8 mouse cellular contexts compared by ENCODE assay signal in genomic region chr5:64812983-64813304, GRCm38 (mm10). TPM values are rescaled to one million over a fixed set of nuclear protein-coding genes. Genes with fewer than 3 reads are reported as not detected.
DNase-seq lines count a peak whose midpoint lies in the region; ATAC-seq and TF ChIP-seq lines count a peak whose summit lies in the region.

No protein-coding gene starts in this region.

- peak overlapping the region; percentile 98 for H3K27ac ChIP-seq in heart, postnatal 0 days (ENCODE audit: low read depth)
- peak overlapping the region; percentile 91; the same call in 1 of the 2 replicates for H3K27ac ChIP-seq in forebrain, embryonic 12.5 days
- peak overlapping the region; percentile 98 for H3K27ac ChIP-seq in liver, embryonic 16.5 days (ENCODE audit: low read length)

- ATAC-seq in heart, postnatal 0 days (ENCODE audit: insufficient read depth, low read depth) = no peak
- no peak for ATAC-seq in G1E (ENCODE audit: extremely low read depth, insufficient number of reproducible peaks, low FRiP score, poor library complexity, severe bottlenecking)
- no peak for ATAC-seq in forebrain, embryonic 12.5 days (ENCODE audit: low FRiP score)
- no peak for ATAC-seq in liver, embryonic 16.5 days (ENCODE audit: low read depth)
- ATAC-seq in cerebellum, adult (ENCODE audit: insufficient number of reproducible peaks, low FRiP score, low TSS enrichment) = no peak

- no peaks in the 10 kb centered on the region for H3K9me3 ChIP-seq in heart, postnatal 0 days (replicated peaks; ENCODE audit: control insufficient read depth, low read length)
- no peaks in the 10 kb centered on the region for H3K9me3 ChIP-seq in G1E (replicated peaks)
- no peaks in the 10 kb centered on the region for H3K9me3 ChIP-seq in forebrain, embryonic 12.5 days
- H3K9me3 ChIP-seq in liver, embryonic 16.5 days (replicated peaks; ENCODE audit: control insufficient read depth, low read length) = no peaks in the 10 kb centered on the region

- peak overlapping the region; percentile 56; the same call in 1 of the 2 replicates for H3K9ac ChIP-seq in heart, postnatal 0 days (replicated peaks; ENCODE audit: low read depth, low read length)
- 0 out of 2 replicates have a peak overlapping the region, but pooled peaks have one; percentile 30 for H3K9ac ChIP-seq in forebrain, embryonic 12.5 days
- peak overlapping the region; percentile 77 for H3K9ac ChIP-seq in liver, embryonic 16.5 days (ENCODE audit: low read depth, low read length)

- no peak for TF ChIP-seq CTCF in heart, postnatal 0 days (IDR thresholded peaks at IDR 0.05; ENCODE audit: low read depth)
- TF ChIP-seq CTCF in G1E (IDR thresholded peaks at IDR 0.05; ENCODE audit: low read depth, low read length) = no peak

- H3K36me3 ChIP-seq in heart, postnatal 0 days (replicated peaks; ENCODE audit: control insufficient read depth, insufficient read depth, low read length) = peaks cover 18% of the 10 kb centered on the region
- peaks cover 69% of the 10 kb centered on the region for H3K36me3 ChIP-seq in G1E (replicated peaks)
- peaks cover 6% of the 10 kb centered on the region for H3K36me3 ChIP-seq in forebrain, embryonic 12.5 days (replicated peaks)
- H3K36me3 ChIP-seq in liver, embryonic 16.5 days (ENCODE audit: control insufficient read depth, insufficient read depth) = peaks cover 53% of the 10 kb centered on the region

- 39% methylated on average over 4 of the region's 4 CpGs for WGBS in heart, postnatal 0 days
- 35% methylated on average over 4 of the region's 4 CpGs for WGBS in forebrain, embryonic 12.5 days
- 9% methylated on average over 4 of the region's 4 CpGs for WGBS in liver, embryonic 16.5 days (ENCODE audit: insufficient replicate concordance)

- no peak for DNase-seq in heart, postnatal 0 days (ENCODE audit: low spot score)
- no peak for DNase-seq in heart, adult 8-10 months (ENCODE audit: low spot score)
- DNase-seq in G1E (ENCODE audit: low spot score) = no peak
- no peak for DNase-seq in c-Kit-positive CD71-positive TER-119-positive erythroid progenitor cells, embryonic 14.5 days (ENCODE audit: low spot score)
- no peak for DNase-seq in adrenal gland, postnatal 25 days

- TF ChIP-seq EP300 in heart, postnatal 0 days (IDR thresholded peaks at IDR 0.05; ENCODE audit: low read depth) = no peak

- H3K27me3 ChIP-seq in heart, postnatal 0 days (ENCODE audit: control insufficient read depth, insufficient read depth, low read length) = no peaks in the 10 kb centered on the region
- H3K27me3 ChIP-seq in G1E (ENCODE audit: insufficient read depth, low read length) = no peaks in the 10 kb centered on the region
- H3K27me3 ChIP-seq in forebrain, embryonic 12.5 days = no peaks in the 10 kb centered on the region
- H3K27me3 ChIP-seq in liver, embryonic 16.5 days (ENCODE audit: control insufficient read depth, insufficient read depth, low read depth, low read length) = no peaks in the 10 kb centered on the region

- peaks cover 48% of the 10 kb centered on the region for H3K4me1 ChIP-seq in heart, postnatal 0 days (ENCODE audit: control insufficient read depth, insufficient read depth)
- H3K4me1 ChIP-seq in G1E (ENCODE audit: insufficient read depth, low read depth, low read length) = peaks cover 80% of the 10 kb centered on the region
- H3K4me1 ChIP-seq in forebrain, embryonic 12.5 days = peaks cover 54% of the 10 kb centered on the region
- H3K4me1 ChIP-seq in liver, embryonic 16.5 days (ENCODE audit: control insufficient read depth, low read depth, low read length) = peaks cover 73% of the 10 kb centered on the region

- peak overlapping the region; percentile 36 for H3K4me3 ChIP-seq in heart, postnatal 0 days (ENCODE audit: low read depth, low read length)
- H3K4me3 ChIP-seq in G1E (ENCODE audit: low read depth, low read length) = peak overlapping the region; percentile 68
- no peak overlapping the region for H3K4me3 ChIP-seq in forebrain, embryonic 12.5 days (replicated peaks)
- peak overlapping the region; percentile 75 for H3K4me3 ChIP-seq in liver, embryonic 16.5 days (ENCODE audit: low read depth, low read length)

- H3K4me2 ChIP-seq in heart, postnatal 0 days (ENCODE audit: low read depth, low read length) = peak overlapping the region; percentile 59
- H3K4me2 ChIP-seq in forebrain, embryonic 12.5 days = peak overlapping the region; percentile 40; the same call in 1 of the 2 replicates
- H3K4me2 ChIP-seq in liver, embryonic 16.5 days (ENCODE audit: low read depth, low read length) = peak overlapping the region; percentile 76

RNA-seq across cellular contexts. Expression of gene Klf3, which starts 9.8 kb away (rescaled TPM):
- 22.6 and 26.5 TPM in 2 replicates for total RNA-seq in heart, postnatal 0 days (2014; rRNA removed; ENCODE audit: low replicate concordance)
- polyA plus RNA-seq in heart, postnatal 0 days (2015; fragmentation: Nextera tagmentation; extraction: Ambion mirVana) = 33.5 and 37.3 TPM in 2 replicates
- total RNA-seq in heart, adult 8-10 months (2022) = 10 to 100 TPM; 35.2 to 51.2 (median 39.9) TPM
- total RNA-seq in G1E (2014; fragmentation: Nextera tagmentation) = 92.6 and 147 TPM in 2 replicates
- 20.1 and 21.1 TPM in 2 replicates for total RNA-seq in G1E (2017)
- 170 and 238 TPM in 2 replicates for polyA plus RNA-seq in G1E (2012)
- polyA plus RNA-seq in forebrain, embryonic 12.5 days (2016; fragmentation: Nextera tagmentation; extraction: Ambion mirVana) = 32.5 and 33.6 TPM in 2 replicates
- 77.7 and 88.9 TPM in 2 replicates for polyA plus RNA-seq in liver, embryonic 16.5 days (2015; fragmentation: Nextera tagmentation; extraction: Ambion mirVana)
- 61.6 and 74.6 TPM in 2 replicates for total RNA-seq in adrenal gland, postnatal 25 days (2021)
